Mouse (Mus musculus): ENCODE results near the gene Mknk2. TPM values are rescaled to one million over a fixed set of nuclear protein-coding genes. Genes with fewer than 3 reads are reported as not detected.

Mknk2 gene
- total and polyA plus RNA-seq, 3 experiments, result 47.4 to 184 (median 87.1) TPM

DNA sequence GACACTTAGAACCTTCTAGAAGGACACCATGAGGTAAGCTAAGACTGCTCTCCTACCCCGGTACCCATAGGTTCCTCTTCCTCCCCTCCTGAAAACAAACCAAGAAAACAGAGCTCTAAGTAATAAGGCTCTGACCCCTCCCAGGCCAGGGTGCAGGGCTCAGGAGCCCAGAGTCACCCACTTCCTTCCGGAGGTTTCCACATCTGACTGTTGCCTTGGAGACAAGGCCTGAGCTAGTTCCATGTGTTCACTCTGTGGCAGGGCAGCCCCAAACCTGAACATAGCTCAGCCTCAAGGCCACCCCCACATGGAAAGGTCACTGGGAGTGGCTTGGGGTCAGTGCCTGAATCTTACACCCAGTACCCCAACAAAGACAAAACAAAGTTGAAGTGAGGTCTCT lies 17.3 kb upstream of the Mknk2 start:
- TF ChIP-seq MYB (IDR thresholded peaks at IDR 0.05; ENCODE audit: low read depth, low read length) (no peak), MXI1 (IDR thresholded peaks at IDR 0.05; ENCODE audit: low read depth, low read length) (peak; percentile 95), NRF1 (IDR thresholded peaks at IDR 0.05; ENCODE audit: insufficient read depth, low read depth, low read length, poor library complexity, severe bottlenecking) (no peak), ETS1 (IDR thresholded peaks at IDR 0.05; ENCODE audit: low read depth, low read length) (peak; percentile 89), POLR2A (IDR thresholded peaks at IDR 0.05; ENCODE audit: control insufficient read depth in 1 of 2, insufficient read depth in 1 of 2, low read depth in 1 of 2, low read length in 2 of 2, poor library complexity in 1 of 2) (peak in 1 of 2 experiments; percentile 47; a peak in 1 of 4 replicates), ZNF384 (IDR thresholded peaks at IDR 0.05; ENCODE audit: low read depth, low read length) (no peak), NELFE (IDR thresholded peaks at IDR 0.05; ENCODE audit: low read depth, low read length) (peak; percentile 42), POLR2AphosphoS2 (IDR thresholded peaks at IDR 0.05; ENCODE audit: low read length) (0 out of 2 replicates have a peak, but pooled peaks have one; percentile 23), MAX (IDR thresholded peaks at IDR 0.05; ENCODE audit: low read length) (peak; percentile 77), ELF1 (IDR thresholded peaks at IDR 0.05; ENCODE audit: low read depth, low read length) (peak; percentile 73), MAFK (IDR thresholded peaks at IDR 0.05; ENCODE audit: borderline replicate concordance, low read depth, low read length) (no peak), CHD1 (IDR thresholded peaks at IDR 0.05; ENCODE audit: low read depth, low read length) (0 out of 2 replicates have a peak, but pooled peaks have one; percentile 32), UBTF (IDR thresholded peaks at IDR 0.05; ENCODE audit: borderline replicate concordance, insufficient read depth, low read depth, low read length) (no peak), MYC (IDR thresholded peaks at IDR 0.05; ENCODE audit: low read depth, low read length) (peak; percentile 82), CHD2 (IDR thresholded peaks at IDR 0.05; ENCODE audit: low read length) (no peak), MAZ (IDR thresholded peaks at IDR 0.05; ENCODE audit: low read depth, low read length) (peak; percentile 73; the same call in 1 of the 2 replicates), USF2 (IDR thresholded peaks at IDR 0.05; ENCODE audit: borderline replicate concordance in 1 of 2, insufficient read depth in 1 of 2, low read depth in 1 of 2, low read length in 2 of 2) (no peak), TCF12 (IDR thresholded peaks at IDR 0.05; ENCODE audit: low read depth, low read length) (peak; percentile 58), SIN3A (IDR thresholded peaks at IDR 0.05; ENCODE audit: low read length) (peak; percentile 93), EP300 (IDR thresholded peaks at IDR 0.05; ENCODE audit: low read depth in 1 of 2, low read length in 2 of 2) (peak; percentile 49 to 73), ZKSCAN1 (IDR thresholded peaks at IDR 0.05; ENCODE audit: low read depth, low read length) (no peak), JUND (IDR thresholded peaks at IDR 0.05; ENCODE audit: low read depth, low read length) (no peak), KAT2A (conservative IDR thresholded peaks at IDR 0.05; ENCODE audit: low read depth, low read length) (no peak), TBP (IDR thresholded peaks at IDR 0.05; ENCODE audit: low read depth, low read length) (peak; percentile 43; the same call in 1 of the 2 replicates), RCOR1 (IDR thresholded peaks at IDR 0.05; ENCODE audit: low read depth, low read length) (peak; percentile 74), CTCF (IDR thresholded peaks at IDR 0.05 in 2 of 3, conservative IDR thresholded peaks at IDR 0.05 in 1 of 3; ENCODE audit: control insufficient read depth in 1 of 3, insufficient read depth in 1 of 3, low read depth in 2 of 3, low read length in 3 of 3, poor library complexity in 1 of 3, severe bottlenecking in 1 of 3) (no peak), HCFC1 (IDR thresholded peaks at IDR 0.05; ENCODE audit: low read depth, low read length) (peak; percentile 62)
- Histone ChIP-seq H3K4me3 (ENCODE audit: control insufficient read depth in 1 of 2, insufficient read depth in 1 of 2, low read depth in 2 of 2, low read length in 2 of 2) (no peak overlapping the region), H3K9me3 (replicated peaks; ENCODE audit: insufficient read depth, low read length) (no peaks in the 10 kb centered on the region), H3K4me1 (ENCODE audit: control insufficient read depth in 1 of 2, insufficient read depth in 2 of 2, low read length in 2 of 2) (peaks cover 37 to 73% of the 10 kb centered on the region in 2 experiments), H3K27me3 (ENCODE audit: control insufficient read depth in 1 of 2, insufficient read depth in 2 of 2, low read length in 2 of 2) (no peaks in the 10 kb centered on the region), H3K79me2 (ENCODE audit: control insufficient read depth, insufficient read depth, low read length, poor library complexity) (no peaks in the 10 kb centered on the region; the same call in none of the 2 replicates), H3K36me3 (ENCODE audit: control insufficient read depth in 1 of 2, insufficient read depth in 2 of 2, low read length in 2 of 2) (peaks cover 0 to 52% of the 10 kb centered on the region in 2 experiments; a peak in 2 of 4 replicates), H3K9ac (ENCODE audit: control insufficient read depth, low read depth, low read length, poor library complexity, severe bottlenecking) (peak overlapping the region; percentile 63), H3K27ac (ENCODE audit: control insufficient read depth, low read depth, low read length) (peak overlapping the region; percentile 94)
- DNase-seq (ENCODE audit: low read depth, low spot score), result peak; percentile 90

Measured in MEL (cell line).